Mouse (Mus musculus): ENCODE data around the gene Cldn9. TPM values are rescaled to one million over a fixed set of nuclear protein-coding genes. Genes with fewer than 3 reads are reported as not detected.
A peak's percentile ranks its signal among the peaks of the same experiment; 100 is the strongest.

Gene Cldn9
- polyA plus RNA-seq, 1 experiment from 2014 or later = 0.68 TPM

DNA sequence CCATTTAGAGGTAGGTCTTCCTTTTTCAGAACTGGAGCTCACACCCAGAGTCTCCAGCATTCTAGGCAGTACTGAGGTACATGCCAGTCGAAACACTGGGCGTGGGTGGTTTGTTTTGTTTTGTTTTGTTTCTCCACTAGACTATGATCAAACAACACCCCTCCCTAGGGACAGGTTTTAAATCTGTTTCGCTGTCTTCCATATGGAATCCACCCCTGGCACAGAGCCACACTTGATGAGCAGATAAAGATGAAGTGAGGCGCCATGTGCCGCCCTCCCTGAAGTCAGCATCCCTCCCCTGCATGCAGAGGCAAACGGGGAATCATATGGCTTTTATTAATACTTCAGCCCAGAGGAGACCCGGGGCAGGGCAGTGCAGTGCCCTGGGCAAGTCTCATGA, 20.9 kb upstream of the Cldn9 start:
- ATAC-seq (replicated peaks) = no peak
- 51% methylated on average over 7 of the region's 7 CpGs for WGBS
- peaks cover 10% of the 10 kb centered on the region; the same call in 1 of the 2 replicates for H3K27me3 ChIP-seq (replicated peaks)
- H3K9ac ChIP-seq = no peak overlapping the region
- H3K4me3 ChIP-seq = no peak overlapping the region
- no peak overlapping the region for H3K27ac ChIP-seq
- no peaks in the 10 kb centered on the region for H3K36me3 ChIP-seq (replicated peaks)
- H3K4me2 ChIP-seq = no peak overlapping the region
- no peaks in the 10 kb centered on the region for H3K9me3 ChIP-seq
- 0 out of 2 replicates have a peak, but pooled peaks cover 3% of the 10 kb centered on the region for H3K4me1 ChIP-seq

DNA sequence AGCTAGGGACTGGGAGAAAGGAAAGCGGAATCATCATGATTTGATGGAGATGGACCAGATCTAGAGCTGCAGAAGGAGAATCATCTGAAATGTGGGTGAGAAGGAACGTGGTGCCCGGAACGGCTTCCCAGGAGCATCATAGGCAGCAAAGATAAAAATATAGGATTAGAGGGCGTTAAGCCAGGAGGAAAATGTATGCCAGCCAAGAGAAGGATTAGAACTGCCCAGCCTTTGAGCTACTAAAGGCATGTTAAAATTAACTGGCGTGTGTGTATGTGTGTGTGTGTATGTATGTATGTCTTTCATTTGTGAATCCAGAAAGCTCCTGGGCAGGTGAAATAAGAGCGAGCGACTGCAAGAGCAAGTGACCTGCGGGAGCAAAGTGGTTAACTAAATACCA, 19.5 kb upstream of the Cldn9 start:
- H3K4me2 ChIP-seq = no peak overlapping the region
- peaks cover 9% of the 10 kb centered on the region; the same call in 1 of the 2 replicates for H3K4me1 ChIP-seq
- no peak for ATAC-seq (replicated peaks)
- WGBS = 81% methylated on average over 9 of the region's 9 CpGs
- H3K4me3 ChIP-seq = no peak overlapping the region
- H3K36me3 ChIP-seq (replicated peaks) = no peaks in the 10 kb centered on the region
- no peaks in the 10 kb centered on the region for H3K9me3 ChIP-seq
- no peak overlapping the region for H3K9ac ChIP-seq
- H3K27me3 ChIP-seq (replicated peaks) = peaks cover 17% of the 10 kb centered on the region
- H3K27ac ChIP-seq = no peak overlapping the region

DNA sequence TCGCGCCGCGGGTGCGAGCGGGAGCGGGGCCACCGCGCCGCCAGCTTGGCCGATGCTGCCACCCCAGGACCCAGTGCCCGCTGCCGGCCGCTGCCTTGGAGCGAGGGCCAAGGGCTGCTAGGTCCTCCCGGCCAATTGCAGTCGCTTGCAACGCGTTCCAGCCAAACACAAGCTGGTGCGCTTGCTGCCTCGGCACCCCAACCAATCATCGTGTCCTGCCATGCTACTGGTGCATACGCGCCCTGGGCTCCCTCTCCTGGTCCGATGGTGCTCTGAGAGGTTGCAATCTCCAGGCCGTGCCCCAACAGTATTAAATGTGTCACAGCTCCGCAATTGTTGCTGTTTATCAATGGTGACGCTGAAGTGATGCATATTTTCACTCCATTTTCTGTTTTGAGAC, 16.3 kb upstream of the Cldn9 start:
- peak; percentile 98 for ATAC-seq (replicated peaks)
- Histone ChIP-seq H3K4me3 (peak overlapping the region; percentile 90), H3K4me1 (peaks cover 9% of the 10 kb centered on the region; the same call in 1 of the 2 replicates), H3K36me3 (replicated peaks) (no peaks in the 10 kb centered on the region), H3K27me3 (replicated peaks) (peaks cover 31% of the 10 kb centered on the region), H3K4me2 (peak overlapping the region; percentile 99), H3K9ac (peak overlapping the region; percentile 69), H3K27ac (peak overlapping the region; percentile 74), H3K9me3 (no peaks in the 10 kb centered on the region)
- WGBS = under 1% methylated on average over 28 of the region's 28 CpGs

DNA sequence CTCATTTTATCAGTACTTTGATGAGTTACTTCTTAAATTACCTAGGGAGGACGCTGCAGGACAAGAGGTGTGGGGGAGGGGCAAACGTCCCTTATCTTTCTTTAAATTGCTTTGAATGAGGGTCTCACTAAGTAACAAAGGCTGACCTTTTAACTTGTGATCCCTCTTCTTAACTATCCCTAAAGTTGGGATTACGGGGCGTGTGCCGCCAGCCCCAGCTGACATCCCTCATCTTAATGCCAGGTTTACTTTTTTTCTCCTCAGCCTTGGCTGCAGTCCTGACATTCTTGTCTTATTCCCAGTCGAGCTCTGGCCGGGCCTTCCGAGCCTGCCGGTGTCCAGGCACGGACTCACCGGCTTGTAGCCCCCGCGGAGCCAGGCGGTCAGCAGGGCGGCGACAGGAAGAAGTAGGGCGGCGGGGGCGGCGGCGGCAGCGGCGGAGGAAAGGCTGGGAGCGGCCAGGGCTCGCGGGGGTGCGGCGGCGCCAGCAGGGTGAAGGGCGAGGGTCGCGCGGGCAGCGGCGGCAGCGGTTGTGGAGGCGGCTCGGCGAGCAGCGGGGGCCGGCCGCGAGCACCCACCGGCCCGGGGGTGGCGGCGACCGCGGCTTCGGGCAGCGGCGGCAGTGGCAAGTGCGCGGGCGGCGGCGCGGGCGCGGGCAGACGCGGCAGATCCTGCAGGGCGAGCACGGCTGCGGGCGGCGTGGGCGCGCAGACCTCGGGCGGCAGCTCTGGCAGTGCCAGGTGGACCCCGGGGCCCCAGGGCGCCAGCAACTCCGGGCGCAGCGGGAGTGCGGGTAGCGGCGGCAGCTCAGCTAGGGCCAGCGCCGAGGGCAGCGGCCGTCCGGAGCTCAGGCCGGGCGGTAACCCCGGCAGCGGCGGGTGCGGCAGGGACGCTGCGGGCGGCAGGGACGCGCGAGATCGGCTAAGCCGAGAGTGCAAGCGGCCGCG, 15.6 kb upstream of the Cldn9 start:
- peak; percentile 73 for ATAC-seq (replicated peaks)
- Histone ChIP-seq H3K9ac (peak overlapping the region; percentile 69), H3K36me3 (replicated peaks) (no peaks in the 10 kb centered on the region), H3K9me3 (no peaks in the 10 kb centered on the region), H3K4me3 (peak overlapping the region; percentile 90), H3K4me1 (peaks cover 9% of the 10 kb centered on the region; the same call in 1 of the 2 replicates), H3K4me2 (peak overlapping the region; percentile 99), H3K27ac (peak overlapping the region; percentile 74), H3K27me3 (replicated peaks) (peaks cover 31% of the 10 kb centered on the region)
- under 1% methylated on average over 91 of the region's 101 CpGs for WGBS

DNA sequence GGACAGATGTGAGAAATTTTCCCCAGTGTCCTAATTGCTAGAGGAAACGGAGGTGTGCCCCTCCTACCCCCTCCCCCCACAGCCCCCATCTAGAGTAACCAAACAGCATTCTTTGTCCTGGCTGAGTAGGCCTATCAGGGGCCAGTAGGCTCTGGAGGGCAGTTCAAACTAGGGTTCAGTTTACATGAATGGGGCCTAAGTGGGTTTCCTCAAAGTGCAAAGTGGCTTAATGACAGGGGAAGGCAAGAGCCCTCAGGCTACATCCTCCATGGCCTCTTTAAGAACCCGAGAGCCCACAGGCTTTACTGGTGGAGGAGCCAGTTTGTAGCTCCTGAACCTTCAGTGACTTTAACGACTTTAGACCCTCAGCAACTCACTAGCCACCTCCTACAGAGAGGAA, 12.0 kb upstream of the Cldn9 start:
- Histone ChIP-seq H3K4me1 (peaks cover 9% of the 10 kb centered on the region; the same call in 1 of the 2 replicates), H3K36me3 (replicated peaks) (no peaks in the 10 kb centered on the region), H3K9me3 (no peaks in the 10 kb centered on the region), H3K27ac (no peak overlapping the region), H3K4me3 (no peak overlapping the region), H3K9ac (no peak overlapping the region), H3K27me3 (replicated peaks) (peaks cover 23% of the 10 kb centered on the region), H3K4me2 (no peak overlapping the region)
- ATAC-seq (replicated peaks) = no peak
- WGBS = 32% methylated on average over 3 of the region's 3 CpGs

DNA sequence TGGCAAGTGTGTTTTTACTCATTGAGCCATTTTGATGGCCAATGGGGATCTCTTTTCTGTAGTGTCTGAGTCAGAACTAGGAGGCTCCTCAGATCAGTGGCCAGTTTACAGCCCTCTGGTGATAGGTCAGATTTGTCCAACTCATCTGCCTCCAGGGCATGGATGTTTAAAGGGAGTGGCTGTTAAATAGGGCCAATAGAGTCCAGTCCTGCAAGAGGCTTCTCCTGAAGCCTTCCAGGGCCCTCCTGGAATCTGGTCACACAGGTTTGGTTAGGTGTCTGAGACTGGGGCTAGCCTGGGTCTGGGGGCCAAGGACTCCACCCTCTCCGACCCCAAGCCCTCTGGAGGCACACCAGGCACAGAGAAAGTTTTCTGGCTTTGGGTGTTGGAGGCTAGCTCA, 10.7 kb upstream of the Cldn9 start:
- ATAC-seq (replicated peaks) = no peak
- Histone ChIP-seq H3K27me3 (replicated peaks) (peaks cover 21% of the 10 kb centered on the region), H3K9me3 (no peaks in the 10 kb centered on the region), H3K4me3 (no peak overlapping the region), H3K9ac (no peak overlapping the region), H3K27ac (no peak overlapping the region), H3K4me1 (peaks cover 6% of the 10 kb centered on the region; the same call in 1 of the 2 replicates), H3K4me2 (no peak overlapping the region), H3K36me3 (replicated peaks) (no peaks in the 10 kb centered on the region)
- 64% methylated on average over 1 of the region's 1 CpGs for WGBS

DNA sequence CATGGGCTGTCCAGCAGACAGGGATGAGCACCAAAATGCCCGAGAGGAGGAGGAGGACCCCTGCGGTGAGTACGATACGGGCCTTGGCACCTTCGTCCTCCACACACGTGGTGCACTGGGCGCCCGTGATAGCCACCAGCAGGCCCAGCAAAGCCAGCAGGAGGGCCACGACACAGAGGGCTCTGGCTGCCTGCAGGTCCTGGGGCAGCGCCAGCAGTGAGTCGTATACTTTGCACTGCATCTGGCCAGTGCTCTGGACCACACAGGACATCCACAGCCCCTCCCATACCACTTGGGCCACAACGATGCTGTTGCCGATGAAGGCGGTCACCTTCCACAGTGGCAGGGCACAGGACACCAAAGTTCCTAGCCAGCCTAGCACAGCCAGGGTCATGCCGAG, 600 bp downstream of the Cldn9 start:
- Histone ChIP-seq H3K27ac (no peak overlapping the region), H3K4me2 (no peak overlapping the region), H3K27me3 (replicated peaks) (peaks cover 60% of the 10 kb centered on the region), H3K36me3 (replicated peaks) (no peaks in the 10 kb centered on the region), H3K4me1 (peaks cover 6% of the 10 kb centered on the region), H3K4me3 (no peak overlapping the region), H3K9ac (no peak overlapping the region), H3K9me3 (no peaks in the 10 kb centered on the region)
- WGBS = 28% methylated on average over 15 of the region's 15 CpGs
- ATAC-seq (replicated peaks) = no peak

DNA sequence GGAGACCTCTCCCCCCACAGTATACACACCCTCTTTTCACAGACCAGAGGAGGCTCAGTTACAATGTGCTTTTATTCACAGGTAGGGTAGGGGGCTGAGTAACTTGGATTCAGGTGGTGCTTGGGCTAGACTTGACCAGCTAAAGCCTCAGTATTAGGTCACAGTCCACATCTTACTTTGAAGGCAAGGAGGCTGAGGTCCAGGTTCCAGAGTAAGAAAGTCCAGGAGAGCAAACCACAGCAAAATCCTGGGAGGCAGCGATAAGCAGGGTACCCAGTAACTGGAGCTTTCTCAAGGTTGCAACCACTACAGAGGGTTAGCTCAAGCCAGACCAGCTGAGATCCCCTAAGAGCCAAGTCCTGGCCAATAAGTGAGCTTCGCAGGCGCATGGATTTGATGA, 1.3 kb downstream of the Cldn9 start:
- no peak for ATAC-seq (replicated peaks)
- no peak overlapping the region for H3K4me2 ChIP-seq
- H3K4me1 ChIP-seq = peaks cover 9% of the 10 kb centered on the region
- no peaks in the 10 kb centered on the region for H3K9me3 ChIP-seq
- peaks cover 67% of the 10 kb centered on the region for H3K27me3 ChIP-seq (replicated peaks)
- no peak overlapping the region for H3K9ac ChIP-seq
- no peaks in the 10 kb centered on the region for H3K36me3 ChIP-seq (replicated peaks)
- no peak overlapping the region for H3K27ac ChIP-seq
- H3K4me3 ChIP-seq = no peak overlapping the region
- 73% methylated on average over 3 of the region's 3 CpGs for WGBS

DNA sequence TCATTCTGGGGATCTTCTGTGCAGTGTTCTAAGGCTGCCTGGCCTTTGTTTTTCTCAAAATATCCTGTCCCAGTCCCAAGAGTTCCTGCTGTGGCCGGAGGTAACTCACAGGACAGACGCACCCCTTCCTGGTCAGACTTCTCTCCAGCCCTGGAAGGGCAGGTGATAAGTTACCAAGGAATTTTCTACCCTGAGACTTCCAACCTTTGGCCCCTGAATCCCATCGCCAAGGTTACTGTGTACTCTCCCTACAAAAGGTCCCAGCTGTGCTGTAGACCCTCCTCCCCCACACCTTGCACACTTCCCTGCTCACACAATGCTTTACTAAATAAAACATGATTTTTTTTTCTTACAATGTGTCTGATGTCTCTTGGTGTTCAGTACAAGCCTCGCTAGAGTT, 1.7 kb downstream of the Cldn9 start:
- no peak for ATAC-seq (replicated peaks)
- no peak overlapping the region for H3K9ac ChIP-seq
- WGBS = 68% methylated on average over 4 of the region's 4 CpGs
- peaks cover 13% of the 10 kb centered on the region for H3K4me1 ChIP-seq
- H3K9me3 ChIP-seq = no peaks in the 10 kb centered on the region
- no peak overlapping the region for H3K4me2 ChIP-seq
- no peak overlapping the region for H3K4me3 ChIP-seq
- H3K27ac ChIP-seq = no peak overlapping the region
- no peaks in the 10 kb centered on the region for H3K36me3 ChIP-seq (replicated peaks)
- H3K27me3 ChIP-seq (replicated peaks) = peaks cover 69% of the 10 kb centered on the region

DNA sequence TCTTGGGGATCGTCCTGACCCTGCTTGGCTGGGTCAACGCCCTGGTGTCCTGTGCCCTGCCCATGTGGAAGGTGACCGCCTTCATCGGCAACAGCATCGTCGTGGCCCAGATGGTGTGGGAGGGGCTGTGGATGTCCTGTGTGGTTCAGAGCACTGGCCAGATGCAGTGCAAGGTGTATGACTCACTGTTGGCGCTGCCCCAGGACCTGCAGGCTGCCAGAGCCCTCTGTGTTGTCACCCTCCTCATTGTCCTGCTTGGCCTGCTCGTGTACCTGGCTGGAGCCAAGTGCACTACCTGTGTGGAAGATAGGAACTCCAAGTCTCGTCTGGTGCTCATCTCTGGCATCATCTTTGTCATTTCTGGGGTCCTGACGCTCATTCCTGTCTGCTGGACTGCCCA, 2.7 kb downstream of the Cldn9 start:
- Histone ChIP-seq H3K9ac (no peak overlapping the region), H3K4me2 (no peak overlapping the region), H3K4me3 (no peak overlapping the region), H3K36me3 (replicated peaks) (no peaks in the 10 kb centered on the region), H3K27ac (no peak overlapping the region), H3K27me3 (replicated peaks) (peaks cover 76% of the 10 kb centered on the region), H3K9me3 (no peaks in the 10 kb centered on the region), H3K4me1 (peaks cover 23% of the 10 kb centered on the region)
- 78% methylated on average over 10 of the region's 10 CpGs for WGBS
- no peak for ATAC-seq (replicated peaks)

DNA sequence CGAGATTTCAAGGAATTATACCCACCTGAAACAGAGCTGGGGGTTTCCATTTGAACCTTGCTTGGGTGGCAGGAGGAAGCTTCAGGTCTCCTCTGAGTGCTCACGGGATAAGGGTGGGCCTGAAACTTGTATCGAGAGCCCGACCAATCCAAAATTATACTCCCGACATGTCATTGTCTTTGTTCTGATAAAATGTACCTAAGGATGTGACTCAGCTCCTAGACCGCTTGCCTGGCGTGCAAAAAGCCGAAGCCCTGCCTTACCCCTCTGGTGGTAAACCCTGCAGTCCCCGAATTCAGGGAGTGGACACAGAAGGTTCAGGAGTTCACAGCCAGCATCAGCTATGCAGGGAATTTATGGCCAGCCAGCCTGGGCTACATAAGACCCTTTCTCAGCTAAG, 3.5 kb downstream of the Cldn9 start:
- H3K9me3 ChIP-seq = no peaks in the 10 kb centered on the region
- no peak overlapping the region for H3K27ac ChIP-seq
- H3K4me2 ChIP-seq = no peak overlapping the region
- H3K27me3 ChIP-seq (replicated peaks) = peaks cover 83% of the 10 kb centered on the region
- H3K36me3 ChIP-seq (replicated peaks) = no peaks in the 10 kb centered on the region
- no peak overlapping the region for H3K9ac ChIP-seq
- H3K4me3 ChIP-seq = no peak overlapping the region
- ATAC-seq (replicated peaks) = no peak
- peaks cover 28% of the 10 kb centered on the region for H3K4me1 ChIP-seq
- WGBS = 81% methylated on average over 9 of the region's 9 CpGs

DNA sequence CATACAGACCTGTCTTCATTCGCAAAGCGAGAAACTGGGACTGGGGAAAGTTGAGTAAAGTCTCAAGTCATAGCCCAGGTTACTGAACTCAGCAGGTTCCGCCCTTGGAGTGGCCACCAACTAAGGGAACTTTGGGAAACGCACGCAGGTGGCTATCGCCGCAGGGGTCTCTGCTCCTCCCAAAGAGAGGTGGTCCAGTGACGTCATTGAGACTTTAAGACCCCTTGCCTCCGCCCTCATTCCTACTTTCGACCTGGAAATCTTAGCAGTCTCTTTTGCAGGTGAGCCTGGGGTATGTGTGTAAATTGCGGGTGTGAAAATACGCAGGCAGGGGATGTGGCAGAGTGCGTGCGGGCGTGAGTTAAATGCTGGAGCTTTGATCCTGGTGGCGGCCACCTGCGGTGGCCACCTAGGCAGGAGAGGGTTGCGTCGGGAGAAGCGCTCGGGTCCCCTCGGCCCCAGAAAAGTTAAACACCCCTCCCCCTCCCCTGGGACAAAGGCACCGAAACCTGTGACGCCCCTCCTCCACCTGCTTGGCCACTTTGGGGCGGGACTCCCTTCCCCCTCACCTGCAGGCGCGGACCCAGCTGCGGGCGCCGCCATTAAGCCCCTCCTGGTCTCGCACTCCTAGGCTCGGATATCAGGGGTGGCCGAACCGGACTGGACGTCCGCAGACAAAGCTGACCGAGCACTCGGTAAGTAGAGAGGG, 4.5 kb downstream of the Cldn9 start, which contains the start of gene Cldn6:
Gene Cldn6, plus strand, starts transcription at position 123 of the 709 bp plus-strand sequence.
- Histone ChIP-seq H3K4me3 (0 out of 2 replicates have a peak within 1 kb of the TSS, but pooled peaks have one; percentile 7), H3K4me2 (peak within 1 kb of the TSS; percentile 28), H3K36me3 (replicated peaks) (no peaks in the 10 kb centered on the region), H3K4me1 (peaks cover 37% of the 10 kb centered on the region), H3K9ac (no peak within 1 kb of the TSS), H3K27ac (no peak within 1 kb of the TSS), H3K9me3 (no peaks in the 10 kb centered on the region), H3K27me3 (replicated peaks) (peaks cover 92% of the 10 kb centered on the region)
- no peak for ATAC-seq (replicated peaks)
- WGBS = 2% methylated on average over 38 of the region's 38 CpGs

Measured in midbrain, embryonic 15.5 days (tissue).